Mouse (Mus musculus) heart, embryonic 14.5 days (tissue): ENCODE measurements around the gene Myom3. TPM values are rescaled to one million over a fixed set of nuclear protein-coding genes. Genes with fewer than 3 reads are reported as not detected.

Source experiments
- ATAC-seq: fragments of 200-750 bp; cut with Nextera tagmentation; 2 replicates; pipeline ENCODE4 v1.8.0; 2017; ENCODE audit warnings: low read depth, moderate TSS enrichment; ENCODE audit not compliant: insufficient number of reproducible peaks, insufficient read depth, low FRiP score
- H3K27ac ChIP-seq, 2 experiments: fragments of 200-500 bp in 1 of 2; fragments of 300-500 bp in 1 of 2; sonication (generic) in 1 of 2; replicated peaks in 1 of 2; 2 replicates each; pipeline ENCODE4 v1.5.1; 2012 to 2014; ENCODE audit warnings: low read depth in 2 of 2, low read length in 2 of 2, control low read depth in 1 of 2, mild to moderate bottlenecking in 1 of 2, mixed read lengths in 1 of 2; ENCODE audit not compliant: control insufficient read depth in 1 of 2, insufficient read depth in 1 of 2
- H3K27me3 ChIP-seq: fragments of 300-500 bp; sonication (generic); 2 replicates; pipeline ENCODE4 v1.6.1; 2014; ENCODE audit warnings: mild to moderate bottlenecking, low read length, control low read depth; ENCODE audit not compliant: control insufficient read depth, insufficient read depth
- H3K36me3 ChIP-seq: fragments of 300-500 bp; sonication (generic); 2 replicates; pipeline ENCODE4 v1.6.1; 2014; ENCODE audit warnings: mild to moderate bottlenecking, control low read depth, low read length, mixed read lengths; ENCODE audit not compliant: control insufficient read depth, insufficient read depth
- H3K4me1 ChIP-seq, 2 experiments: fragments of 200-500 bp in 1 of 2; fragments of 300-500 bp in 1 of 2; sonication (generic) in 1 of 2; 2 replicates each; pipeline ENCODE4 v1.6.1; 2012 to 2014; ENCODE audit warnings: low read length in 2 of 2, control low read depth in 1 of 2, mixed read lengths in 1 of 2; ENCODE audit not compliant: control insufficient read depth in 2 of 2, insufficient read depth in 2 of 2
- H3K4me2 ChIP-seq: fragments of 300-500 bp; sonication (generic); 2 replicates; pipeline ENCODE4 v1.6.1; 2014; ENCODE audit warnings: mild to moderate bottlenecking, low read length
- H3K4me3 ChIP-seq, 2 experiments: fragments of 200-500 bp in 1 of 2; fragments of 300-500 bp in 1 of 2; sonication (generic) in 1 of 2; 2 replicates each; pipeline ENCODE4 v1.5.1; 2012 to 2014; ENCODE audit warnings: low read length in 2 of 2, mild to moderate bottlenecking in 2 of 2, control low read depth in 1 of 2, low read depth in 1 of 2, moderate library complexity in 1 of 2; ENCODE audit not compliant: control insufficient read depth in 1 of 2, insufficient read depth in 1 of 2
- H3K9ac ChIP-seq: fragments of 300-500 bp; sonication (generic); 2 replicates; pipeline ENCODE4 v1.6.1; 2014; ENCODE audit warnings: mild to moderate bottlenecking, low read length
- H3K9me3 ChIP-seq: fragments of 300-500 bp; sonication (generic); 2 replicates; pipeline ENCODE4 v1.6.1; 2016; ENCODE audit warnings: low read length, control low read depth; ENCODE audit not compliant: control insufficient read depth
- WGBS: fragments of 180-500 bp; shearing (Covaris S2); extraction: QIAGEN DNeasy Blood & Tissue Kit; methylation state at CpG from one replicate; pipeline ENCODE4 v1.1.7; 2014; 5-methylcytosine and 5-hydroxymethylcytosine counted together
- polyA plus RNA-seq: library from polyadenylated mRNA; unstranded; fragments of >200 nt; fragmentation: Nextera tagmentation; extraction: Ambion mirVana; gene quantifications from 2 replicates; pipeline ENCODE4 v1.2.1, GENCODE M21; 2014

Gene Myom3
- polyA plus RNA-seq, 1 experiment from 2014 or later, result 0.12 TPM

GRCm38 (mm10) chr4:135855536-135856222, 96.2 kb downstream of the Myom3 start, which contains the start of gene Srsf10:
TSS of gene Srsf10 (plus strand) at chr4:135855747.
- Histone ChIP-seq H3K9ac (peak within 1 kb of the TSS; percentile 96), H3K9me3 (no peaks in the 10 kb centered on the region), H3K27ac (peak within 1 kb of the TSS; percentile 99), H3K27me3 (no peaks in the 10 kb centered on the region), H3K36me3 (0 out of 2 replicates have a peak, but pooled peaks cover 6% of the 10 kb centered on the region), H3K4me1 (peaks cover 5 to 34% of the 10 kb centered on the region in 2 experiments), H3K4me3 (peak within 1 kb of the TSS; percentile 74 to 95), H3K4me2 (peak within 1 kb of the TSS; percentile 85)
- ATAC-seq, result peak; percentile 93
- WGBS, result under 1% methylated on average over 54 of the region's 67 CpGs

- no peaks in the 10 kb centered on the region for H3K9me3 ChIP-seq
- peak overlapping the region; percentile 96 for H3K9ac ChIP-seq
- peak overlapping the region; percentile 96 to 99 for H3K27ac ChIP-seq
- H3K4me3 ChIP-seq, result peak overlapping the region; percentile 71 to 95
- ATAC-seq, result peak; percentile 69
- peaks cover 5 to 35% of the 10 kb centered on the region in 2 experiments for H3K4me1 ChIP-seq
- peak overlapping the region; percentile 75 for H3K4me2 ChIP-seq
- 0 out of 2 replicates have a peak, but pooled peaks cover 11% of the 10 kb centered on the region for H3K36me3 ChIP-seq
- under 1% methylated on average over 76 of the region's 91 CpGs for WGBS
- no peaks in the 10 kb centered on the region for H3K27me3 ChIP-seq
Measured at GRCm38 (mm10) chr4:135856223-135857091, 96.9 kb downstream of the Myom3 start.

GRCm38 (mm10) chr4:135857597-135858186, 98.2 kb downstream of the Myom3 start:
- peak overlapping the region; percentile 15 to 95 for H3K4me3 ChIP-seq
- H3K27ac ChIP-seq, result peak overlapping the region in 1 of 2 experiments; percentile 24; a peak in 1 of 4 replicates
- ATAC-seq, result no peak

More at GRCm38 (mm10) chr4:135857597-135858186, 98.2 kb downstream of the Myom3 start:
- WGBS, result 11% methylated on average over 7 of the region's 7 CpGs
- no peaks in the 10 kb centered on the region for H3K9me3 ChIP-seq
- peak overlapping the region; percentile 75 for H3K4me2 ChIP-seq
- no peaks in the 10 kb centered on the region for H3K27me3 ChIP-seq
- H3K9ac ChIP-seq, result peak overlapping the region; percentile 96
- H3K4me1 ChIP-seq, result peaks cover 5 to 35% of the 10 kb centered on the region in 2 experiments
- peaks cover 19% of the 10 kb centered on the region for H3K36me3 ChIP-seq

Other genes starting within 250 kb of the Myom3 start
- 5.1 and 5.8 TPM in 2 replicates for gene Grhl3, start 186.1 kb upstream of the Myom3 start, polyA plus RNA-seq
- 0.65 and 0.98 TPM in 2 replicates for gene Ifnlr1, start 73.4 kb upstream of the Myom3 start, polyA plus RNA-seq
- gene Il22ra1, start 31.5 kb upstream of the Myom3 start, polyA plus RNA-seq, result not detected in 2 replicates
- gene Srsf10, start 96.0 kb downstream of the Myom3 start, polyA plus RNA-seq, result 144 and 147 TPM in 2 replicates
- gene Pnrc2, start 114.1 kb downstream of the Myom3 start, polyA plus RNA-seq, result 133 and 137 TPM in 2 replicates
- 0.36 and 0.38 TPM in 2 replicates for gene Cnr2, start 135.7 kb downstream of the Myom3 start, polyA plus RNA-seq
- 50.1 and 63.0 TPM in 2 replicates for gene Fuca1, start 161.0 kb downstream of the Myom3 start, polyA plus RNA-seq
- 91.6 and 96.7 TPM in 2 replicates for gene Hmgcl, start 186.7 kb downstream of the Myom3 start, polyA plus RNA-seq
- 16.8 and 19.0 TPM in 2 replicates for gene Gale, start 204.0 kb downstream of the Myom3 start, polyA plus RNA-seq
- gene Lypla2, start 212.9 kb downstream of the Myom3 start, polyA plus RNA-seq, result 65.5 and 67.7 TPM in 2 replicates
- gene Pithd1, start 227.5 kb downstream of the Myom3 start, polyA plus RNA-seq, result 39.4 and 40.2 TPM in 2 replicates